Mouse (Mus musculus) c-Kit-negative CD71-positive TER-119-positive erythroid progenitor cells, embryonic 14.5 days (primary cell): ENCODE results near the gene Atg2b.

ENCODE experiments used
- DNase-seq: peaks from one replicate; pipeline ENCODE4 v3.0.0-alpha.2; 2013; ENCODE audit warnings: low read depth, low spot score

Gene Atg2b

DNA sequence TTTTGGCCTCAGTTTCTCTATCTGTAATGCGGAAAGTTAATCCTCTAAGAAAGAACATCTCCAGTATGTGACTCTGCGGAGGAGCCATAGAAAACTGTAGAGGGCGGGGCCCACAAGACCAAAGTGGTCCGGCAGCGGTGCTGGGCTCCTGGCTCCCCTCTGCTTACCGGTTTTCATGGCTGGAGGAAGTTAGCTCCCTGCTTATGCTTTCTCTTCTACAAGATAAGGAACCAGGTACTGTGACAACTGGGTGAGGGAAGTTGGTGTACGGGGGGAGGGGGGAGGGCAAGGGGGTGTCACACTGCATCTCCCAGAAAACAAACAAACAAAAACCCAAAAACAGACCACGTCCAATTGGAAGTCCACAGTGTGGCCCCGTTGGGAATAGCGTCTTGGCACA lies 86.5 kb downstream of the Atg2b start:
- no peak for DNase-seq

DNA sequence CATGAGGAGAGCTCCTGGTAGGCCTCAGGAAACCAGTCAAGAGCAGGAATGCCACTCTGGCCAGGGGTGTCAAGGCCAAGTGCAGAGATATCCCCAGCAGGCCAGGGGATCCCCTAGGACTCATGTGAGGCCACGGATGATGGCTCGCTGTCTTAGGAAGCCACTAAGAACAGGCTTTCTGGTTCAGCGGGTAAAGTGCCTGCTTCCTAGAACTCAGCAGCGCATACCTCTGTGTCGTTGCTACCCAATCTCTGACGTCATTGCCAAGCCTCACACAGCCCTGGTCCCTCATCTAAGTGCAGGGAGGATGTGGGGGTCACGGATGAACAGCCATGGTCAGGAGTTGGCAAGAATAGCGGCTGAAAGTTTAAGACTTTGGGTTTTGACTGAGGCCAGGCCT lies 87.9 kb downstream of the Atg2b start:
- DNase-seq: no peak

DNA sequence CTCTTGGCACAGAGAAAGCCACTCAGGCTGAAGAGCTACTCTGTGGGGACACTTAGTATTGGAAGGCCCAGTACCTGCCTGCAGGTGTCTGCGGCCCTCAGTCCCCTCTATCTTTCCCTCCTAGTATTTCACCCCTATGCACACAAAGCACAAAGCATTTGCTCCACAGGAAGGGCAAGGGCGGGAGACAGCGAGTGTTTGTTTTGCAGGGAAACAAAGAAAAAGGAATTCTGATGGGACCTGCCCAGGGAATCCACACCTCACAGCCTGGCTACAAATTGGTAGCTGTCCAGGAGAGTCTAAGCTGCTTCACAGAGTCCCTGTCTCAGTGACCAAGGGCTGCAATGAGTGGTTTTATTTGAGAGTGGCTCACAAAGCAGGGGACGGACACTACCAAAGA lies 91.5 kb downstream of the Atg2b start:
- DNase-seq: no peak

DNA sequence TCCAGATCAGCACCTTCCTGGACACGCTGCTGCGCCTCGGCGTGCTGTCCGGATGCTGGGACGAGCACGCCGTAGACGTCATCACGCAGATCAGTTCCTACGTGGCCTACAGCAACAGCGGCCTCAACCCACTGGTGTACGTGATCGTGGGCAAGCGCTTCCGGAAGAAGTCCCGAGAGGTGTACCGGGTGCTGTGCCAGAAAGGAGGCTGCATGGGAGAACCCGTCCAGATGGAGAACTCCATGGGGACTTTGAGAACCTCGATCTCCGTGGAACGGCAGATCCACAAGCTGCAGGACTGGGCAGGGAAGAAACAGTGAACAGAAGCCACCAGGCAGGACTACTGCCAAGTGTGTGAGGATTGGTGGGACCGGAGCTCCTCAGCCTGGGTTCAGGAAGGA lies 92.7 kb downstream of the Atg2b start:
- no peak for DNase-seq

DNA sequence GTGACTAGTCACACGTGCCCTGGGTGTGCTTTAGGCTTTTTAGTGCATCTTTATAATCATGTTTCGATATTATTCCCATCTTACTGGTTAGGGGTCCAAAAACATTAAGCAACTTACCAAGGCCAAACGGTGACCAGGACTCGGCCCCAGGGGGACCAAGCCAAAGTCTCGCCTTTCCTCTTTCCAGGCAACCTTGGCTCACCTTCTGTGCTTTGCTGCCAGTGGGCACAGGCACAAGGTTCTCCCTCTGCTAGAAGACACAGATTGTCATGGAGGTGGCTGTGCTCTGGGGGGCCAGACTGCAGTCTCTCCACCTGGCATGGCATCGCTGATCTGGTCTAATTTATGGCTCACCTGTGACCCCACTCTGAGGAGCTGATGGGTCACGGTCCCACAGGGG lies 94.2 kb downstream of the Atg2b start:
- no peak for DNase-seq

DNA sequence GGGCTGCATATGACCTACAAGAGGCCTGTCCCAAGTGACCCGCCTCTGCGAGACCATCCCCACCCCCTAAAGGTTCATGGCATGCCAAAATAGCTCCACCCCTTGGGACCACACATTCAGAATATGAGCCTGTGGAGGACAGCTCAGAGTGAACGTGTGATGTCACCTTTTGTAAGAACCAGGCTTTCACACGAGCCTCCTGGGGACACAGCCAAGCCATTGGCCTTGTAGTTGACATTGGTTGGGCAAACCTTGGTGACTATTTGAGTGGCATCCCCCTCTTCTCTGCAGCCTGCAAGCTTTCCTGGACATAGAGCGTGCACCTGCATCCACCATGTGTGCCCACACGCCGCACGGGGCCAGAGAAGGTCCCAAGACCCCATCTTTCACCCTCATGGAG lies 97.5 kb downstream of the Atg2b start:
- DNase-seq: no peak

DNA sequence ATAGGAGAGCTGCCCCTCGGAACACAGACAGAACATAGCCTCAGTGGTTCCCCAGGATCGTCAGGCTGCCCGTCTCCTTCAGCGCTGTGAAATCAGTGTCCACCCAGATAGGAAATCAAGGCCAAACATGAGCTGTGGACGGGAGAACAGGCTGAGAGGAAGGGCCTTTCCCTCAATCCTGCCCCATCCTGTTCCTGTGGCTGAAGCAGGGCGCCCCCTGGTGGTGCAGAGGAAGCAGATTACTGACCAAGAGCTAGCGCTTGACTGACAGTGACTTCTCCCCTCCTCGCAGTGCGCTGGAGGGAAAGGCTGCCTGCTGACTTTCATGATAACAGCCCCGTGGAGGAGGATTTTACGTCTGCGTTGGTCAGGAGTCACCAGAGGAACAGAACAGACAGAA lies 100.2 kb downstream of the Atg2b start:
- peak; percentile 21 for DNase-seq

DNA sequence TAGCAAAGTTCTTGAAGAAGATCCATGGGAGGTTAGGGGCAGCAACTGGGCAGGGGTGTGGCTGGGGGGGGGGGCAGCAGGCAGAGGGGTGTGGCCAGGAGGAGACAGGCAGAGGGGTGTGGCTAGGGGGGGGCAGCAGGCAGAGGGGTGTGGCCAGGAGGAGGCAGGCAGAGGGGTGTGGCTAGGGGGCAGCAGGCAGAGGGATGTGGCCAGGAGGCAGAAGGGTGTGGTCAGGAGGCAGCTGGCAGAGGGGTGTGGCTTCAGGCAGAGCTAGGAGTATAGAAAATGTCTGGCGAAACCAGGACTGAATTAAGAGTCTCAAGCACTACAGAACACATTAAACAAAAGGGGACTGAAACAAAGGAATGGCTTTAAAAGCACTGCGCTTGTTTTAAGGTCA lies 101.5 kb downstream of the Atg2b start:
- peak; percentile 20 for DNase-seq

DNA sequence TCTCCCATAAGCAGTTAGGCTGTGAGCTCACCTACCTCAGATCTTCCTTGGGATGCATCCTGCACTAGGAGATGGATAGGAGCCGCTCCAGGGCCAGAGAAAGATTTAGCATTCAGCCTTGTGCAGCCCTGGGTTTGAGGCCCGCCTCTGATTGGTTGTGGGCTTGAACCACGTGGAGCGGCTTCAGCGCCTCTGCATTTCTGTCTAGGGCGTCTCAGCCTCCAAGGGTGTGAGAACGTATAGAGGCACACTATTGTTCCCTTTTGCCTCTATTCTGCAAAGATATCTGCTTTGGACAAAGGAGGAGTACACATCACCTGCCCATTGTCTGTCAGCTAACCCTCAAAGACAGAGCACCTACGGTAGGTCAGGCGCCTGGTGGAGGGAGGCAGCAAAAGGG lies 102.5 kb downstream of the Atg2b start:
- DNase-seq: no peak

DNA sequence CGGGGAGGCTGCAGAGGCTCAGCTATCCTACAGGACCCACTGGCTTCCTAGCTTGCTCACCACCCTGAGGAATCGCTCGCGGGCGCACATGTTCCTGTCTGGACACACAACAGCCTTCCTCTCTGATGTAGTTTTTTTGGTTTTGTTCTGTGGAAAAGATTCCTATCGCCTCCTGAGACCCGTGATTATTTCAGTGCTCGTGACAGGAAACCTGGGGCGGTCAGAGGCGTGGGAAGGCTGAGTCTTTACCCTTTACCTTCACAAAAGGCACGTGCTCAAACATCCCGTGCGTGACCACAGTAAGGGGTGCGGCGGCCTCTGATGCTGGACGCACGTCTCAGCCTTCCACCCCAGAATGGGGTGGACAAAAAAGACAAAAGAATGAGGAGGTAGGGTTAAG lies 104.5 kb downstream of the Atg2b start:
- no peak for DNase-seq

DNA sequence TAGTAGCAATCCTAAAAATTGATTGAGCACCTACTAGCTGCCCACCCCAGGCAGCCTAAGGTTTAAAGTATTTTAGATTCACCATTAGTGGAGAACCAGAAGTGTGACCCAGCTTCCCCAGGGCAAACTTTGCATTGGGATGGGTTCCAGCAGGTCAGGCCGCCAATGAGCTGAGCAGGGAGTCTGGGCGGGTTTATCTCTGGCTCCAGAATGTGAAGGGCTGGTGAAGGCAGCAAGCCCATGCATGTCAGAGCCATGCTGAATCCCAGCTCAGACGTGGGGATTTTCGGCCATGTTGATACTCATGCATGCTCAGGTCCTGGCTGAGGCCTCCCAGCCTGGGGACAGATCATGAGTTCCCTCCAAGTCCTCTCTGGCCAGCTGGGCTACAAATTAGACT lies 110.7 kb downstream of the Atg2b start:
- no peak for DNase-seq

DNA sequence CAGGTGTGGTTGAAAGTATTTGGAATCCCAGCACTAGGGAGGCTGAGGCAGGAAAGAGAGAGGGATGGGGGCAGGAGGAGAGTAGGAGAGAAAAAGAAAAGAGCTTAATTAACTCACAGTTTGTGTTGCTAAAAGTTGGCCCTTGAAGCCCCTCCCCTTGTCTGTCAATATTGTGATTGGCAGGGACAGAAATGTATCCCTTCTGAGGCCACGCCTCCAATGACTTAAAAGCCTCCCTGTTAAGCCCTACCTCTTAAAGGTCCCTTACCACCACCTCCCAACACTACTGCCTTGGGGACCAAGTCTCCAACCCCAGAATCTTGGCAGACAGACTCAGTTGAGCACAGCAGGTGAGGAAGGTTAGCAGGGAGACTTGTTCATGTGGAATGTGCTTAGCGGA lies 112.4 kb downstream of the Atg2b start:
- no peak for DNase-seq

DNA sequence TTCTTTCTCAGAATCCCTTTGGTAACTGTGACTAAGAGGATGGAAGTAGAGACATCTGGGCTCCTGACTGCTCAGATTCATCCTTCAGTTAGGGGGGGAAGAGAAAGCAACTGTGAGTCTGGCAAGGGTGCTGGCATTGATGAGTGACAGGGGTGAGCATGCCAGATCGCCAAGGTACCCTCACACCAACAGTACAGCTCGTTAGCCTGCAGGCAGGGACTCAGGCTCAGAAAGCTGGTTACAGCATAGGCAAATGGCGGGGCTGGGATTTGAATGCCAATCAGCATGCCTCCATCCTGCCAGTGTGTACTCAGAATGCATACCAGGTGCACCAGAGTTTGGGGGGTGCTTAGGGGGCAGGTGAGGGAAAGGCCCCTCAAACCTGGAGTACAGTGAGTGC lies 113.1 kb downstream of the Atg2b start:
- no peak for DNase-seq
